Mouse (Mus musculus) intestine, embryonic 14.5 days (tissue): ENCODE measurements around the gene Fthl17f. TPM values are rescaled to one million over a fixed set of nuclear protein-coding genes. Genes with fewer than 3 reads are reported as not detected.

ENCODE experiments used
- ATAC-seq: fragments of 200-750 bp; cut with Nextera tagmentation; replicated peaks from 2 replicates; pipeline ENCODE4 v1.8.0; 2017; ENCODE audit warnings: low read depth, moderate number of reproducible peaks, moderate TSS enrichment, moderate library complexity; ENCODE audit not compliant: low FRiP score, low TSS enrichment
- DNase-seq: peaks from one replicate; pipeline ENCODE4 v3.0.0-alpha.2; 2018; ENCODE audit warnings: low spot score
- H3K27ac ChIP-seq: fragments of 300-500 bp; sonication (generic); 2 replicates; pipeline ENCODE4 v1.5.1; 2014; ENCODE audit warnings: low read depth, mild to moderate bottlenecking, control low read depth
- H3K27me3 ChIP-seq: fragments of 300-500 bp; sonication (generic); replicated peaks from 2 replicates; pipeline ENCODE4 v1.6.1; 2014; ENCODE audit warnings: low read length, control low read depth; ENCODE audit not compliant: control insufficient read depth, insufficient read depth
- H3K36me3 ChIP-seq: fragments of 300-500 bp; sonication (generic); 2 replicates; pipeline ENCODE4 v1.6.1; 2014; ENCODE audit warnings: low read length, control low read depth; ENCODE audit not compliant: control insufficient read depth, insufficient read depth
- H3K4me1 ChIP-seq: fragments of 300-500 bp; sonication (generic); replicated peaks from 2 replicates; pipeline ENCODE4 v1.6.1; 2014; ENCODE audit warnings: low read length, control low read depth, mixed read lengths; ENCODE audit not compliant: control insufficient read depth, insufficient read depth
- H3K4me2 ChIP-seq: fragments of 300-500 bp; sonication (generic); 2 replicates; pipeline ENCODE4 v1.6.1; 2014; ENCODE audit warnings: low read length
- H3K4me3 ChIP-seq: fragments of 300-500 bp; sonication (generic); 2 replicates; pipeline ENCODE4 v1.5.1; 2014; ENCODE audit warnings: low read depth, low read length, control low read depth, mixed read lengths
- H3K9ac ChIP-seq: fragments of 300-500 bp; sonication (generic); 2 replicates; pipeline ENCODE4 v1.6.1; 2014; ENCODE audit warnings: mild to moderate bottlenecking, low read length
- H3K9me3 ChIP-seq: fragments of 300-500 bp; sonication (generic); 2 replicates; pipeline ENCODE4 v1.6.1; 2016; ENCODE audit warnings: low read length, control low read depth; ENCODE audit not compliant: control insufficient read depth
- WGBS: fragments of 180-500 bp; shearing (Covaris S2); extraction: QIAGEN DNeasy Blood & Tissue Kit; methylation state at CpG from one replicate; pipeline ENCODE4 v1.1.7; 2014; 5-methylcytosine and 5-hydroxymethylcytosine counted together
- polyA plus RNA-seq: library from polyadenylated mRNA; unstranded; fragments of >200 nt; fragmentation: Nextera tagmentation; extraction: Ambion mirVana; gene quantifications from 2 replicates; pipeline ENCODE4 v1.2.1, GENCODE M21; 2014

The Fthl17f gene
- polyA plus RNA-seq, 1 experiment from 2014 or later, result not detected

GRCm38 (mm10) chrX:9104262-9104661 is 41.4 kb downstream of the Fthl17f start, which contains the start of gene 4930402K13Rik:
4930402K13Rik (plus strand) TSS chrX:9104562.
- no peak for DNase-seq
- no peak within 1 kb of the TSS for H3K4me3 ChIP-seq
- H3K27ac ChIP-seq, result no peak within 1 kb of the TSS
- H3K9me3 ChIP-seq, result no peaks in the 10 kb centered on the region
- H3K27me3 ChIP-seq, result no peaks in the 10 kb centered on the region
- no peaks in the 10 kb centered on the region for H3K4me1 ChIP-seq
- 95% methylated on average over 6 of the region's 6 CpGs for WGBS
- H3K9ac ChIP-seq, result no peak within 1 kb of the TSS
- H3K4me2 ChIP-seq, result no peak within 1 kb of the TSS
- H3K36me3 ChIP-seq, result no peaks in the 10 kb centered on the region
- ATAC-seq, result no peak

- no peak for ATAC-seq
- Histone ChIP-seq H3K4me3 (no peak overlapping the region), H3K4me2 (no peak overlapping the region), H3K27me3 (no peaks in the 10 kb centered on the region), H3K27ac (no peak overlapping the region), H3K9ac (no peak overlapping the region), H3K9me3 (no peaks in the 10 kb centered on the region), H3K4me1 (no peaks in the 10 kb centered on the region), H3K36me3 (no peaks in the 10 kb centered on the region)
- 63% methylated on average over 2 of the region's 2 CpGs for WGBS
- no peak for DNase-seq
Measured at GRCm38 (mm10) chrX:9110381-9110780, 47.6 kb downstream of the Fthl17f start.

Other genes starting within 250 kb of the Fthl17f start
- gene Gm6592, start 219.0 kb upstream of the Fthl17f start, polyA plus RNA-seq, result not detected in 2 replicates
- gene Gm5751, start 188.8 kb upstream of the Fthl17f start, polyA plus RNA-seq, result not detected in 2 replicates
- 3.8 and 4.1 TPM in 2 replicates for gene B630019K06Rik, start 170.6 kb upstream of the Fthl17f start, polyA plus RNA-seq
- not detected in 2 replicates for gene Fthl17b, start 100.0 kb upstream of the Fthl17f start, polyA plus RNA-seq
- not detected in 2 replicates for gene Fthl17c, start 86.5 kb upstream of the Fthl17f start, polyA plus RNA-seq
- gene Fthl17d, start 76.3 kb upstream of the Fthl17f start, polyA plus RNA-seq, result not detected in 2 replicates
- gene Fthl17e, start 29.5 kb upstream of the Fthl17f start, polyA plus RNA-seq, result not detected in 2 replicates
- gene 4930402K13Rik, start 41.5 kb downstream of the Fthl17f start, polyA plus RNA-seq, result not detected in 2 replicates
- gene Lancl3, start 136.9 kb downstream of the Fthl17f start, polyA plus RNA-seq, result 0.70 and 0.87 TPM in 2 replicates
- not detected in 2 replicates for gene Gm14862, start 193.9 kb downstream of the Fthl17f start, polyA plus RNA-seq
- gene Xk, start 209.7 kb downstream of the Fthl17f start, polyA plus RNA-seq, result 4.2 and 4.6 TPM in 2 replicates
- not detected in 2 replicates for gene H2al1m, start 220.7 kb downstream of the Fthl17f start, polyA plus RNA-seq